Mouse (Mus musculus) gastrocnemius, postnatal 10 days (tissue): Measurements from ENCODE around the gene Ddx19a. TPM values are rescaled to one million over a fixed set of nuclear protein-coding genes. Genes with fewer than 3 reads are reported as not detected.
A peak's percentile ranks its signal among the peaks of the same experiment; 100 is the strongest.
"Not testable (repeated sequence)": the region's sequence is repeated elsewhere in the genome, so short reads cannot be mapped to it uniquely, and the experiment has no call there.

ENCODE experiments used
- DNase-seq: peaks from one replicate; pipeline ENCODE4 v3.0.0; 2021; ENCODE audit warnings: mixed read lengths
- microRNA-seq, 2 experiments: library from miRNA; unstranded; fragments of <30 nt; microRNA quantifications; one replicate each; pipeline ENCODE4 v1.2.0; 2021
- total RNA-seq, 2 experiments: library from RNA; stranded (reverse); gene quantifications; 2 replicates each; pipeline ENCODE4 v1.2.3; 2021

Ddx19a gene
- total RNA-seq, 2 experiments from 2014 or later = 35.8 to 43.5 TPM

DNA sequence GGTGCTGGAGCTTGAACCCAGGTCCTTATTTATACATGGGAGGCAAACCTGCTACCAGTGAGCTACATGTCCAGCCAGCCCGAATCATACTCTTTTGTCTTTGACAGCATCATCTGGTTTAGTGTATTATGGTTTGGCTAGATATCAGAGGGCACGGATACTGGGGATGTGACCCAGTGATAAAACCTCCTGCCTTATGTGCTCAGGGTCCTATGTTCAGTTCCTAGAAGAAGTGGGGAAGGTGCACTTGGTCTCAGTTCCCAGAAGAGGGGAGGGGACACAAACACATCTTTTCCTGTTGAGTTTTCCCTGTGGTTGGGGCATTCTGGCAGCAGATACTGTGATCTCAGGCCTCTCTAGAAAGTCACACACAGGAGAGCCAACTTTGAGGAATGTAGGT, 64.3 kb downstream of the Ddx19a start:
- no peak for DNase-seq

DNA sequence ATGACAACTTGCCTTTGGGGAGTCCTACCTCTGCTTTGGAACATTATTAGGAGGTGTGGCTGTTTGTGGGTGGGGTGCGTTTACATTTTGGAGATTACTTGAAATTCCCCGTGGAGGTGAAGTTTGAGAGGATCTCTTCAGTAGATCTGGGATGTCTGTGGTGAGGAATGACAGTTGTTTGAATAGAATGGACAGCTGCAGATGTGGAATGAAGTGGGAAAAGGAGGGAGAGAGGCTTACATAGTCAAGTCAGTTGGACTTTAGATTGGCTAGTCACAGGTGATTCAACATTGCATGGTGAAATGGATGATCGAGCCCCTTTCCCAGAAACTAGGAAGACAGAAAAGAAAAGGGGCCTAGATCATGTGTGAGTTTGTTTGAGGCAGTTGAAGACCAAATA, 65.2 kb downstream of the Ddx19a start:
- no peak for DNase-seq

DNA sequence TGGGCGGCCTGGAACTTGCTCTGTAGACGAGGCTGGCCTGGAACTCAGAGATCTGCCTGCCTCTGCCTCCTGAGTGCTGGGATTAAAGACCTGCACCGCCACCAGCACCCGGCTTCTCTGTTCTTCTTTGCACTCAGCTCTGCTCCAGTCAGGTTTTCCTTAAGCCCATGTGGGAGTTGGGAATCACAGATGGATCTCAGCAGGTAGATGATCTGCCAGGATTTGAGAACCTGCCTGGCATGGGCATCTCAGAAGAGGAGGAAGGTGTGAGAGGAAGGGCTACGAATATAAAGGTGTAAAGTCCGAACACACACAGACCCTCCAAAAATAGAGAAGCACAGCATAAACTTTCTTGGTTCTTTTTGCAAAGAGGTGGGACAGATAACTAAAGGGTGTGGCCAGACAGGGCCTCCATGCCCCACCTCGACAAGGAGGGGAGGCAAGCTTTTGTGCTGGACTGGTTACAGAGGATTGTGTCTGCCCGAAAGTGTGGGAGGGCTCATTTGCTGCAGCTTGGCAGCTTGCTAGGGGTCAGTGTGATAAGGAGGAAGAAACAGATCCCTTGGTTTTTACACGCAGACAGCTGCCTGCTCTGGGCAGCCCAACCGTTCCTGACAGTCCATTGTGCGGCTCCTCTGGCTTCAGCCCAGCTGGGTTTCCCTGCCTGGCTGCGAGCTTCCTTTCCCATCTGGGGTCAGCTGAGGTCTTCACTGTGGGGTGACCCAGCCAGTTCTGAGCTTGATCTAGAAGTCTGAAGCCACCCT, 66.2 kb downstream of the Ddx19a start:
- peak; percentile 80 for DNase-seq

DNA sequence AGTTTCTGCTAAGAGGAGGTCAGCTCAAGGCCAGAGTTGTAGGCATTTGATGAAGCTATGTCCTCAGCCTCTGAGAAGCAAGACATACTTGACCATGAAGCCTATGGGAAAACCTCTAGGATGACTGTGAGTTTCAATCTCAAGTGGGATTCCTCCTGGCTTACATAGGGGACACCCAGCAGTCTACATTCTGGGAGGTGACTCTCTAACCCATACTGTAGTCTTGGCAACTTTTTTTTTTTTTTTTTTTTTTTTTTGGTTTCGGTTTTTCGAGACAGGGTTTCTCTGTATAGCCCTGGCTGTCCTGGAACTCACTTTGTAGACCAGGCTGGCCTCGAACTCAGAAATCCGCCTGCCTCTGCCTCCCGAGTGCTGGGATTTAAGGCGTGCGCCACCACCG, 67.9 kb downstream of the Ddx19a start:
- DNase-seq = not testable (repeated sequence)

DNA sequence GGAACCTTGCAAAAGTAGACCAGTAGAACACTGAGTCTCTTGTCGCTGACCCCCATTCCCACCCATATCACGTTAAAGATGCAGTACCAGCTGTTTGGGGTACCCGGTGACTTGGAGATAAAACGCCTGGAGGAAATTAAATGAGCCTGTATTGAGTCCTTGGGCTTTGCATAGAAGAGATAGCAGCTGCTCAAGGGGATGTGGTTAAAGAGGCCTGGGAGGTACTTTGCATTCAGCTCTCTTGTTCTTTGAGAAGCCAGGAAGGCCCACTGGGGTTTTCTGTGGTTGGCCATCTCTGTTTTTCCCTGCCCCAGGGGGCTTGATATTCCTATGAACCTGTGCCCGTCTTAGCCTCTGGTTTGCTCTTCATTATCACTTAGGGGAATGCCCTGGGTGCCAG, 68.5 kb downstream of the Ddx19a start:
- DNase-seq = no peak

DNA sequence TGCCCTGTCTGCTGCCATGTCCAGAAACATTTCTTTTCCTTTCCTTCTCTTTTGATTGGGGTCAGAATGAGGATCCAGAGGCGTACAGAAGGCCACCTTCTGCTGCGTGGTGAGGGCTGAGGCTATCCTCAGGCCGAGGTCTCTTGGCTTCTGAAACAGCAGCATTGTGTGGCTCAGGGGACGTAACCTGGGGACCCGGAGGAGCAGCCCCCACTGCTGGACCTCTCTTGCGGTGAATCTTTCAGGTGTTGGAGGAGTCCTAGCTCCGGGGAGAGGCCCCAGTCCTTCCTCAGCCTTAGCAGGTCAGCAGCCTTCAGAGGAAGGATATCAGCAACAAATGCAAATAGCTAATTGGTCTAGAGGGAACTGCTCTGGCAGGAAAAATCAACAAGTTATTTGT, 69.2 kb downstream of the Ddx19a start:
- DNase-seq = no peak

DNA sequence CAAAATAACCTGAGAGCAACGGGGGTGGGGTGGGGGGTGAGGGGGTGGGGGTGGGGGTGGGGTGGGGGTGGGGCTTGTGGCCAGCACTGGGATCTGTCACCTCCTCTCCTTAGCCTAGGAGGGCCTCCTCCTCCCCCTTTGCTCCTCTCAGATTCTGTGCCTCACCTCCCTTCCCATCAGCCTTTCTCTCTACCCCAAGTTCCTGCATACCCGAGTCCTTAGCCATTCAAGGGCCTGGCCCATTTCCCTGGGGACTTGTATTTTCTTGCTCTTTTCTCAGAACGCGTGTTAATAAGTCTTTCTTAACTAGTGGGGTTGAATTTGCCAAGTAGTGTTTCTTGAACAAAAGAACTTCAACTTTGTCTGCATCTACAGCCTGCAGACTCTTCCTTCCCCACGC, 70.9 kb downstream of the Ddx19a start:
- DNase-seq = no peak

DNA sequence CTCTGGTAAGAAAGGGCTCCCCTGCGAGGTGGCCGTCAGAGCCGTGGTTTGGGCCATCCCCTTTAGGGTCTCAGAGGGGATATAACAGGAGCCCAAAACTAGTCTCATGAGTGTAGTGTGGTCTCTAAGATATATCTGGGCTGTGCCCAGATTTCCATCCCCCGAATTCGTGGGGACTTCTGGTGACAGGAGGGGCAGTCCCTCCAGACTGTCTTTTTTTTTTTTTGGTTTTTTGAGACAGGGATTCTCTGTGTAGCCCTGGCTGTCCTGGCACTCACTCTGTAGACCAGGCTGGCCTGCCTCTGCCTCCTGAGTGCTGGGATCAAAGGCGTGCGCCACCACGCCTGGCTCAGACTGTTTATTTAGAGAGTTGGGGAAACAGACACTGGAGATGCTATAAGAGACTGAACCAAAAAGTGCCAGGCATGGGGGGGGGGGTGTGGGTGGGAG, 71.9 kb downstream of the Ddx19a start:
- no peak for DNase-seq

Small RNA genes within 50 kb of the gene (microRNA-seq; reads per million reads assigned to microRNA genes)
- 0 reads per million in 2 experiments for gene Gm24103
- gene Mir3473d = 0.75 to 0.95 reads per million in 2 experiments

Other genes starting within 250 kb of the Ddx19a start
- gene Il34, start 191.9 kb downstream of the Ddx19a start, total RNA-seq = 10 to 100 TPM; 12.3 to 14.4 TPM
- 10 to 100 TPM; 40.3 to 41.1 TPM for gene Cog4, start 151.2 kb downstream of the Ddx19a start, total RNA-seq
- gene Sf3b3, start 151.0 kb downstream of the Ddx19a start, total RNA-seq = 10 to 100 TPM; 35.7 to 44.8 TPM
- 1 to 10 TPM; 4.1 to 5.0 TPM for gene Fuk, start 95.3 kb downstream of the Ddx19a start, total RNA-seq
- gene St3gal2, start 77.9 kb downstream of the Ddx19a start, total RNA-seq = 10 to 100 TPM; 36.1 to 43.2 TPM
- 10 to 100 TPM in 1 of 2 experiments, 1 to 10 TPM in 1; 9.9 to 10.4 TPM for gene Ddx19b, start 34.0 kb upstream of the Ddx19a start, total RNA-seq
- gene Aars, start 35.3 kb upstream of the Ddx19a start, total RNA-seq = 10 to 100 TPM; 41.5 to 53.4 TPM
- not detected for gene Exosc6, start 58.5 kb upstream of the Ddx19a start, total RNA-seq
- 1 to 10 TPM in 1 of 2 experiments, under 1 TPM in 1; 0.63 to 1.0 TPM for gene Clec18a, start 94.6 kb upstream of the Ddx19a start, total RNA-seq
- gene Pdpr, start 96.8 kb upstream of the Ddx19a start, total RNA-seq = 10 to 100 TPM; 52.9 to 67.6 TPM